Mouse (Mus musculus) ES-Bruce4 (cell line): ENCODE results near the gene Bid.

Experiments
- CTCF ChIP-seq: IDR thresholded peaks from one replicate; pipeline ENCODE4 v1.8.1; 2011; ENCODE audit warnings: low read depth, low read length
- EP300 ChIP-seq: IDR thresholded peaks from 2 replicates; pipeline ENCODE4 v1.6.1; 2011; ENCODE audit warnings: low read depth, low read length; ENCODE audit not compliant: insufficient read depth

DNA sequence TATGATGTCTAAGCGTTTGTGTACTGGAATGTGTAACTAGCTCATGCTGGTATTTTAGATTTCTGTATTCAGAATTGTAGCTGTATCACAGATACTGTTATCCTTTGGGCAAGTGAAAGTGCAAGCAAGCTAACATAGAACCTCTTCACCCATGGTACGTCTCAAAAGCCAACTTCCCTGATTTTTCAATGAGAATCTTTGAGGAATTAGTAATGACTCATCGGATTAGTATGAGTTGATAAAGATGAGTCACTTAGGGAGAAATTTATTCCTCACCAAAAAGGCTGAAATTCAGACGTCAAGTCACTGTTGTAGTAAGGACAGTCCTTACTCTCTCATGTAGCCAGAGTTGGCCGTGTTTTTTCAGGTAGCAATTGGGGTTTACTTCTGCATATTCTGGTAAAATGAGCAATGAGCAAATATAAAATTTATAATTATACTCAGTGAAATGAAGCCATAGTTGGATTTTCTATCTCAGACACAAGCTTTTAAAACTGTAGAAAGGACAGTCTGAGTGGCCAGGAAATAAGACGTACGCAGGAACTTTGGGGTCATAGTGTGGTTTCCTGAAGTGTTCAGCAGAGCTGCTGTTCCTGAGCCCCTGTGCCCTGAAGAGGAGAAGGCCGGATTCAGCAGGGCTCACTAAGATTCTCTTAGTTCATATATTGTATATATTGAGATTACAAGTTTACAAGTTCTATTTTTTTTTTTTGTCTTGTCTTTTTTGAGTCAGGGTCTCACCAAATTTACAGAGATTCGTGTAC lies 50.4 kb downstream of the Bid start:
- TF ChIP-seq CTCF (no peak), EP300 (no peak)
